Mouse (Mus musculus): Measurements from ENCODE around the gene Tshr. TPM values are rescaled to one million over a fixed set of nuclear protein-coding genes. Genes with fewer than 3 reads are reported as not detected.
"Not testable (repeated sequence)": the region's sequence is repeated elsewhere in the genome, so short reads cannot be mapped to it uniquely, and the experiment has no call there.

The Tshr gene
- polyA plus RNA-seq, 1 experiment from 2014 or later = 0.50 TPM

DNA sequence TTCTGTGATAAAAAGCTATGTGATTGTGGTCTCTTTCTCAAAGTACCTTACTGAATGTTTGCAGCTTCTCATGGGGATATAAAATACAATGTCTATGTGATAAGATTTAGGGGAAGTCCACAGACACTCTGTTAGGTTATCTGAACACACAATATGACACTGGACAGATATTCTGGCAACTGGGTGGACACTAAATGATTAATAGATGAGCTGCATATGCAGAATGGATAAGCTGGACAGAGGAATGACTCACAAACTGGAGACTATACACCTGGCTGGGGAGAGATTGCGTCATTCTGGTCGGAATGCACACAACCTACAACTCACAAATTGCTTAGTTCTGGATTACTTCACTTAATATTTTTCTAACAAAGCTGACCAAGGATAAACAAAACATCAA is 195.3 kb downstream of the Tshr start:
- peaks cover 8% of the 10 kb centered on the region for H3K4me1 ChIP-seq (ENCODE audit: control insufficient read depth, insufficient read depth, low read length)
- WGBS = 81% methylated on average over 2 of the region's 2 CpGs
- no peaks in the 10 kb centered on the region for H3K27me3 ChIP-seq (ENCODE audit: control insufficient read depth, insufficient read depth, low read length)
- no peak overlapping the region for H3K4me2 ChIP-seq (ENCODE audit: low read depth, low read length)
- H3K9me3 ChIP-seq (replicated peaks; ENCODE audit: control insufficient read depth, low read length) = no peaks in the 10 kb centered on the region
- H3K36me3 ChIP-seq (ENCODE audit: control insufficient read depth, insufficient read depth, low read length) = peaks cover 9% of the 10 kb centered on the region
- no peak overlapping the region for H3K27ac ChIP-seq (ENCODE audit: low read length)
- ATAC-seq (ENCODE audit: insufficient read depth, low FRiP score) = no peak
- no peak overlapping the region for H3K9ac ChIP-seq (ENCODE audit: low read length)
- H3K4me3 ChIP-seq (replicated peaks; ENCODE audit: low read length) = no peak overlapping the region

DNA sequence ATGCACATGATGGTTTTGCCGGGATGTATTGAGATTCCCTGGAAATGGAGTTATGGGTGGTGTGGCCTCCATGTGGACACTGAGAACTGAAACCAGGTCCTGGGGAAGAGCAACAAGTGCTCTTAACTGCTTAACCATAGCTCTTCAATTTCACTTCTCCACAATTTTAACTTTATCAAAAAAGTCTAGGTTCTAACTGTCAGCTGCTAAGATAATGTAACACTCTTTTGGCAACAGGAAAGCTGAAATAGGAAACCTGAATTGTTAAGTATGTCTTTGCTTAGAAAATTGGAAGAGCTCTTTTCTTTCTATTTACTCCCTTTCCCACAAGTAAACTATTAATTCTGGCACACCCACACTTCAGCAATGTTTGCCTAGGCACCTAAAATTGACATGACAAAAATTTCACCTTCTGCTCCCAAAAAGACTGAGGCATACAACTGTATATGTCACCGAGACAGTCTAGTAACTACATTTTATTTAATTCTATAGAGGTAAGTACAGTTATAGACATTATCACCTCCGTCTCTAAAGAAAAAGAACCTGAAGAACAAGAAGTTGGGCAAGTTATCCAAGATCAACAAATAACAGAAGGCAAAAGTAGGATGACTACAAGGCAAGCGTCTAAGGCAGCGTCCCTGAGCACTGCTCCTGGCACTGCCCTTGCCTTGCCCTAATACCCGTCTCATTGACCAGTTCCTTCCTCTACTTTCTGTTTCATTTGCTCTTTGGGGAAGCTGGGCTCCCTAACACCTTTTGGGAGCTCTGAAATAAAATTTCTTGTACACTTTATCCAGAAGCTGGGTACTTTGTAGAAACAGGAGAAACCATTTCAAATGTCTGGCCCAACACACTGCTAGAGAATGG is 197.1 kb downstream of the Tshr start:
- Histone ChIP-seq H3K27ac (ENCODE audit: low read length) (no peak overlapping the region), H3K4me2 (ENCODE audit: low read depth, low read length) (no peak overlapping the region), H3K9me3 (replicated peaks; ENCODE audit: control insufficient read depth, low read length) (no peaks in the 10 kb centered on the region), H3K9ac (ENCODE audit: low read length) (no peak overlapping the region), H3K36me3 (ENCODE audit: control insufficient read depth, insufficient read depth, low read length) (0 out of 2 replicates have a peak, but pooled peaks cover 6% of the 10 kb centered on the region), H3K27me3 (ENCODE audit: control insufficient read depth, insufficient read depth, low read length) (no peaks in the 10 kb centered on the region), H3K4me3 (replicated peaks; ENCODE audit: low read length) (no peak overlapping the region), H3K4me1 (ENCODE audit: control insufficient read depth, insufficient read depth, low read length) (peaks cover 8% of the 10 kb centered on the region)
- no peak for ATAC-seq (ENCODE audit: insufficient read depth, low FRiP score)
- 65% methylated on average over 6 of the region's 6 CpGs for WGBS

DNA sequence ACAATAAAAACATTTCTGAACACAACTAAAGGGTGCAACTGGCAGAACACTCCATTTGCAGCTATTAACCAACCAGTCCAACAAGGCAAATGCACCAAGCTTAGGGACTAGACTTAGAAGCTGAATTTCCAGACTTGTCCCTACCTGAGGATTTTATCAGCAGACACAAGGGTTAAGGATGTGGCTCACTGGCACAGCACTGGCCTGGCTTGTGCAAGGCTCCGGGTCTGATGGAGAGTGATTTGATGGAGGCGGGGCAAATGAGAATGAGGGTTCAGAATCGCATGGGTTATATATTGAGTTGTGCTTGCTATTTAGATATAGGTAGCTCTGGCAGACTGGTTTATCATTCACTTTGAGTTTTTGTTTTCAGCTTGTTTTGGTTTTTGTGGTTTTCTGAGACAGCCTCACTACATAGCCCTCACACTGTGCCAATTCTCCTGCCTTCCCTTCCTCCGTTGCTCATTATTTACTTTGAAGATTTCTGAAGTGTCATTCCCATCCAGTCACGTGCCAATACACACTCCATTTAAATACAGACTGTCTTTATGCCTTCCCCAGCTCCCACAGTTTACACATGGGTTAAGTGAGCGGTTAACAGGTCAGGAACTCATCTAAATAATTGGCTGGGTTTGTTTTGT is 198.1 kb downstream of the Tshr start:
- Histone ChIP-seq H3K4me1 (ENCODE audit: control insufficient read depth, insufficient read depth, low read length) (peaks cover 15% of the 10 kb centered on the region), H3K4me3 (replicated peaks; ENCODE audit: low read length) (no peak overlapping the region), H3K27ac (ENCODE audit: low read length) (no peak overlapping the region), H3K9me3 (replicated peaks; ENCODE audit: control insufficient read depth, low read length) (no peaks in the 10 kb centered on the region), H3K4me2 (ENCODE audit: low read depth, low read length) (no peak overlapping the region), H3K36me3 (ENCODE audit: control insufficient read depth, insufficient read depth, low read length) (0 out of 2 replicates have a peak, but pooled peaks cover 6% of the 10 kb centered on the region), H3K27me3 (ENCODE audit: control insufficient read depth, insufficient read depth, low read length) (no peaks in the 10 kb centered on the region), H3K9ac (ENCODE audit: low read length) (no peak overlapping the region)
- 59% methylated on average over 6 of the region's 6 CpGs for WGBS
- no peak for ATAC-seq (ENCODE audit: insufficient read depth, low FRiP score)

DNA sequence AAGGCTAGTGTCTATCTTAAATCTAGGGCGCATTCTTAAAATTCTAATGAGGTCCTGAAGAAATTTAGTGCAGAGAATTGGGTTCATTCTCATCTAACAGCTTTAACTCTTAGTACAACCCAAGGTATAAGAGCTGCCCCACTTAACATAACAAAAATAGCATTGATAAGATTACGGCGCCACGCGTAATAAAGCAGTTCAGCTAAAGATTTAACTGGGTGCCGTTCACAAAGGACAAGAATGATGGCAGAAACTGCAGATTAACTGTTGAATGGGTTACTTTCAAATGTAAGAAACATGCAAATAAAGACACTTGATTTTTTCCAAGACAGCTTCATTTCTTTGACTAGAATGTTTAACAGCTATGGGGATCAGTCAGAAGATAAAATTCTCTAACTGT is 199.0 kb downstream of the Tshr start:
- H3K27me3 ChIP-seq (ENCODE audit: control insufficient read depth, insufficient read depth, low read length) = no peaks in the 10 kb centered on the region
- no peaks in the 10 kb centered on the region for H3K9me3 ChIP-seq (replicated peaks; ENCODE audit: control insufficient read depth, low read length)
- no peak overlapping the region for H3K27ac ChIP-seq (ENCODE audit: low read length)
- H3K4me1 ChIP-seq (ENCODE audit: control insufficient read depth, insufficient read depth, low read length) = peaks cover 15% of the 10 kb centered on the region
- 78% methylated on average over 6 of the region's 6 CpGs for WGBS
- ATAC-seq (ENCODE audit: insufficient read depth, low FRiP score) = no peak
- 0 out of 2 replicates have a peak, but pooled peaks cover 6% of the 10 kb centered on the region for H3K36me3 ChIP-seq (ENCODE audit: control insufficient read depth, insufficient read depth, low read length)
- H3K4me3 ChIP-seq (replicated peaks; ENCODE audit: low read length) = no peak overlapping the region
- no peak overlapping the region for H3K9ac ChIP-seq (ENCODE audit: low read length)
- H3K4me2 ChIP-seq (ENCODE audit: low read depth, low read length) = no peak overlapping the region

DNA sequence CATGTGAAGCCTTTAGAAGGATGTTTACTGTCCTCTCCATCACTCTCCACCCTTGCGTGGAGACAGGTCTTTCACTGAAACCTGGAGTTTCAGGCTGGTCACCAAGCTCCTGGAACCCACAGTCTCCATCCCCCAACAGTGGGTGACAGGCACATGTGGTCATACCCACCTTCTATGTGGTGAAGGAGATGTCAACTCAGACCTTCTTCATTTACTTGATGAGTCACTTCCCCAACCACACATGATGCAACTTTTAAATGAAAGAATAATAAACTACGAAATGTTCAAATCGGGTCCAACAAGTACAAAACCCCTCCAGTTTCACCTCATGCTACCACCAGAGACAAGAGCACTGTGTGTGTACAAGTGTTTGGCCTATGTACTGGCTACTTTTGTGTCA is 200.8 kb downstream of the Tshr start:
- WGBS = 92% methylated on average over 3 of the region's 3 CpGs
- Histone ChIP-seq H3K9ac (ENCODE audit: low read length) (no peak overlapping the region), H3K9me3 (replicated peaks; ENCODE audit: control insufficient read depth, low read length) (no peaks in the 10 kb centered on the region), H3K4me2 (ENCODE audit: low read depth, low read length) (no peak overlapping the region), H3K27me3 (ENCODE audit: control insufficient read depth, insufficient read depth, low read length) (no peaks in the 10 kb centered on the region), H3K4me3 (replicated peaks; ENCODE audit: low read length) (no peak overlapping the region), H3K27ac (ENCODE audit: low read length) (no peak overlapping the region), H3K4me1 (ENCODE audit: control insufficient read depth, insufficient read depth, low read length) (peaks cover 15% of the 10 kb centered on the region), H3K36me3 (ENCODE audit: control insufficient read depth, insufficient read depth, low read length) (0 out of 2 replicates have a peak, but pooled peaks cover 4% of the 10 kb centered on the region)
- no peak for ATAC-seq (ENCODE audit: insufficient read depth, low FRiP score)

DNA sequence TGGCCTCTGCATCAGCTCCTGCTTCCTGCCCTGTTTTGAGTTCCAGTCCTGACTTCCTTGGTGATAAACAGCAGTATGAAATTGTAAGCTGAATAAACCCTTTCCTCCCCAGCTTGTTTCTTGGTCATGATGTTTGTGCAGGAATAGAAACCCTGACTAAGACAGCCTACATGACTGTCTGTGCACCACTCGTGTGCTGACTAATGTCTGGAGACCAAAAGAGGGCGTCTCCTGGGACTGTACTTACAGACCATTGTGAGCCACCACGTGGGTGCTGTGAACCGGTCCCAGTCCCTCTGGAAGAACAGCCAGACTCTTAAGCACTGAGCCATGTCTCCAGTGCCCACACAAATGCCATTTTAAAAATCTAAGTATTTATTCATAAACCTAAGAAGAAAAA is 201.5 kb downstream of the Tshr start:
- not testable (repeated sequence) for H3K4me3 ChIP-seq (replicated peaks; ENCODE audit: low read length); H3K27me3 ChIP-seq (ENCODE audit: control insufficient read depth, insufficient read depth, low read length); H3K36me3 ChIP-seq (ENCODE audit: control insufficient read depth, insufficient read depth, low read length); H3K9me3 ChIP-seq (replicated peaks; ENCODE audit: control insufficient read depth, low read length); H3K4me2 ChIP-seq (ENCODE audit: low read depth, low read length); H3K27ac ChIP-seq (ENCODE audit: low read length); H3K9ac ChIP-seq (ENCODE audit: low read length); ATAC-seq (ENCODE audit: insufficient read depth, low FRiP score)
- WGBS = 90% methylated on average over 4 of the region's 4 CpGs
- peaks cover 15% of the 10 kb centered on the region for H3K4me1 ChIP-seq (ENCODE audit: control insufficient read depth, insufficient read depth, low read length)

DNA sequence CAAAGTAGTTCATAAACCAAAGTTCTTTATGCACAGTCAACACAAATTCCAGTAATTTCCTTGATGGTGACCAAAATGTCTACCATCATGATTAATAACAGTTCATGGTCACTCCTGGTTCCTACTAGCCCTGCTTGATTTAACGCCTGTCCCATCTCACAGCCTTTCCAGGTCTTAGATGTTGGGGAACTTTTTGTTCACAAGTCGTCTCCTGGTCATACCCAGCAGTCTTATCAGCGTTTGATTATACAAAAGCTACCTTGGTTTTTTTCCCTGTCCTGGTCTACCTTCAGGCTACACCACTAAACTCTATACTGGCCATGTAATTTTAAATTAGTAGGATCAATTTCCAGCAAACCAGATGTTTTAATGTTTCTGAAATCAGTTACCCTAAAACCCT is 202.7 kb downstream of the Tshr start:
- Histone ChIP-seq H3K4me3 (replicated peaks; ENCODE audit: low read length) (peak overlapping the region; percentile 80), H3K9ac (ENCODE audit: low read length) (0 out of 2 replicates have a peak overlapping the region, but pooled peaks have one; percentile 32), H3K36me3 (ENCODE audit: control insufficient read depth, insufficient read depth, low read length) (0 out of 2 replicates have a peak, but pooled peaks cover 4% of the 10 kb centered on the region), H3K27ac (ENCODE audit: low read length) (no peak overlapping the region), H3K27me3 (ENCODE audit: control insufficient read depth, insufficient read depth, low read length) (no peaks in the 10 kb centered on the region), H3K9me3 (replicated peaks; ENCODE audit: control insufficient read depth, low read length) (no peaks in the 10 kb centered on the region), H3K4me1 (ENCODE audit: control insufficient read depth, insufficient read depth, low read length) (peaks cover 17% of the 10 kb centered on the region), H3K4me2 (ENCODE audit: low read depth, low read length) (peak overlapping the region; percentile 82)
- no peak for ATAC-seq (ENCODE audit: insufficient read depth, low FRiP score)
- WGBS = 39% methylated on average over 3 of the region's 3 CpGs

DNA sequence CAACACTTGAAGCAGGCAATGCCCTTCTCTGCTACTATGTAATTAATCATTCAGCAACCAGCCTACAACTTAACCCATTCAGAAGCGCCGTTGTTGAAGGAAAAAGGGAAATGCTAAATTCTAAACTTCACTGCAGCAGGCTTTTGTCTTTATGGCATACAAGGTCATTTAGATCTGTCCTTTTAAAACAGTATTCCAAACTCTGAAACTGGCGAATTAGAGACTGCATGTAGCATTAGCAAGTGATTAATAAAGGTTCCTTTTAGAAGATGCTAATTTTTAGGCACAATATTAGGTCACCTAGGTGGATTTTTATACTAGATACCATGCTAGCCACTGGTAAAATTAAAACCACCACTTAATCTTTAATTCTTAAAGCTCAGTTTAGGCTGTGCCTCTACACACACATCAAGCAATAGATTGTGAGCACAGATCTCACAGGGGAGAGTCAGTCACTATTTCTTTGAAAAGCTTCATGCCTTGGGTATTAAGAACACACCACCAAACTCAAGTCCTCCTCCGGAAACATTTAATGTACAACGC is 203.2 kb downstream of the Tshr start:
- WGBS = 7% methylated on average over 5 of the region's 5 CpGs
- Histone ChIP-seq H3K9me3 (replicated peaks; ENCODE audit: control insufficient read depth, low read length) (no peaks in the 10 kb centered on the region), H3K4me3 (replicated peaks; ENCODE audit: low read length) (peak overlapping the region; percentile 80)

DNA sequence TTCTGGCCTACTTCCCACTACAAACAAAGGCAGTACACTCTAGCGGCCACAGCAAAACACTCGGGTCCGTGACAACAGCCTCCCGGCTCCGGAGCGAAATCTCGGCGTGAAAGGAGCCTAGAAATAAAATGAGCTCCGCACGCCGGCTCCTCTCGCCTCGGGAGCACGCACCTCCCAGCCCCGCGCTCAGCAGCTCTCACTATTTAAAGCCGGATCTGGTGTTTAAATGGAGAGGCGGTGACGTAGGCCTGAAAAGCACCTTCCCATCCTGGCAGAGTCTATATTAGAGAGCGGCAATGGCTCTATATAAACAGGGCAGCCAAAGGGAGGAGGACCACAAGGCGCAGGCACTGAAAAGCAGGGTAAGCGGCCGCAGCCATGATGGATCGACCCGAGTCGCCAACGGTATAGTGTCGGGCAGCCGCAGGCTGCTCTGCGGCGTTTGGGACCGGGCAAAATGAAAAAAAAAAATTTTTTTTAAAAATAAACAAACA is 203.9 kb downstream of the Tshr start:
- no peaks in the 10 kb centered on the region for H3K27me3 ChIP-seq (ENCODE audit: control insufficient read depth, insufficient read depth, low read length)
- WGBS = 0% methylated on average over 32 of the region's 32 CpGs
- ATAC-seq (ENCODE audit: insufficient read depth, low FRiP score) = peak; percentile 91
- H3K9ac ChIP-seq (ENCODE audit: low read length) = peak overlapping the region; percentile 100
- peaks cover 11% of the 10 kb centered on the region for H3K4me1 ChIP-seq (ENCODE audit: control insufficient read depth, insufficient read depth, low read length)
- no peaks in the 10 kb centered on the region for H3K9me3 ChIP-seq (replicated peaks; ENCODE audit: control insufficient read depth, low read length)
- H3K27ac ChIP-seq (ENCODE audit: low read length) = peak overlapping the region; percentile 100
- peak overlapping the region; percentile 82 for H3K4me2 ChIP-seq (ENCODE audit: low read depth, low read length)
- 0 out of 2 replicates have a peak, but pooled peaks cover 4% of the 10 kb centered on the region for H3K36me3 ChIP-seq (ENCODE audit: control insufficient read depth, insufficient read depth, low read length)
- peak overlapping the region; percentile 80 for H3K4me3 ChIP-seq (replicated peaks; ENCODE audit: low read length)

More for the DNA sequence above, 203.2 kb downstream of the Tshr start:
- 0 out of 2 replicates have a peak, but pooled peaks cover 4% of the 10 kb centered on the region for H3K36me3 ChIP-seq (ENCODE audit: control insufficient read depth, insufficient read depth, low read length)
- ATAC-seq (ENCODE audit: insufficient read depth, low FRiP score) = no peak
- H3K9ac ChIP-seq (ENCODE audit: low read length) = peak overlapping the region; percentile 100
- no peaks in the 10 kb centered on the region for H3K27me3 ChIP-seq (ENCODE audit: control insufficient read depth, insufficient read depth, low read length)
- H3K4me2 ChIP-seq (ENCODE audit: low read depth, low read length) = peak overlapping the region; percentile 82
- H3K4me1 ChIP-seq (ENCODE audit: control insufficient read depth, insufficient read depth, low read length) = peaks cover 13% of the 10 kb centered on the region
- H3K27ac ChIP-seq (ENCODE audit: low read length) = peak overlapping the region; percentile 100

All from stomach, embryonic 16.5 days (tissue).